Mouse (Mus musculus) lung, embryonic 14.5 days (tissue): Measurements from ENCODE around the gene 5730455P16Rik. TPM values are rescaled to one million over a fixed set of nuclear protein-coding genes. Genes with fewer than 3 reads are reported as not detected.

Experiments used
- ATAC-seq: fragments of 200-750 bp; cut with Nextera tagmentation; 2 replicates; pipeline ENCODE4 v1.8.0; 2017; ENCODE audit warnings: mild to moderate bottlenecking, moderate TSS enrichment, moderate library complexity; ENCODE audit not compliant: insufficient read depth
- DNase-seq: peaks from one replicate; pipeline ENCODE4 v3.0.0-alpha.2; 2015
- H3K27ac ChIP-seq: fragments of 300-500 bp; sonication (generic); 2 replicates; pipeline ENCODE4 v1.5.1; 2014; ENCODE audit warnings: low read depth, mild to moderate bottlenecking, moderate library complexity
- H3K27me3 ChIP-seq: fragments of 300-500 bp; sonication (generic); 2 replicates; pipeline ENCODE4 v1.6.1; 2014; ENCODE audit warnings: low read length, control low read depth; ENCODE audit not compliant: insufficient read depth
- H3K36me3 ChIP-seq: fragments of 300-500 bp; sonication (generic); 2 replicates; pipeline ENCODE4 v1.6.1; 2014; ENCODE audit warnings: control low read depth; ENCODE audit not compliant: insufficient read depth
- H3K4me1 ChIP-seq: fragments of 300-500 bp; sonication (generic); 2 replicates; pipeline ENCODE4 v1.6.1; 2014; ENCODE audit warnings: antibody characterized with exemption, control low read depth; ENCODE audit not compliant: insufficient read depth
- H3K4me2 ChIP-seq: fragments of 300-500 bp; sonication (generic); 2 replicates; pipeline ENCODE4 v1.6.1; 2014; ENCODE audit warnings: mild to moderate bottlenecking
- H3K4me3 ChIP-seq: fragments of 300-500 bp; sonication (generic); 2 replicates; pipeline ENCODE4 v1.5.1; 2014; ENCODE audit warnings: low read depth, low read length
- H3K9ac ChIP-seq: fragments of 300-500 bp; sonication (generic); 2 replicates; pipeline ENCODE4 v1.6.1; 2014
- H3K9me3 ChIP-seq: fragments of 300-500 bp; sonication (generic); 2 replicates; pipeline ENCODE4 v1.6.1; 2016; ENCODE audit warnings: low read depth, low read length, control low read depth
- CTCF ChIP-seq: IDR thresholded peaks from 2 replicates; pipeline ENCODE4 v1.5.1; 2016; ENCODE audit warnings: antibody characterized with exemption, low read depth
- WGBS: fragments of 180-500 bp; shearing (Covaris S2); extraction: QIAGEN DNeasy Blood & Tissue Kit; methylation state at CpG from one replicate; pipeline ENCODE4 v1.1.7; 2014; 5-methylcytosine and 5-hydroxymethylcytosine counted together
- polyA plus RNA-seq: library from polyadenylated mRNA; unstranded; fragments of >200 nt; fragmentation: Nextera tagmentation; extraction: Ambion mirVana; gene quantifications from 2 replicates; pipeline ENCODE4 v1.2.1, GENCODE M21; 2014

Gene 5730455P16Rik
- polyA plus RNA-seq, 1 experiment from 2014 or later, result 21.8 TPM

GRCm38 (mm10) chr11:80376651-80377050 lies 1.2 kb downstream of the 5730455P16Rik start:
- Histone ChIP-seq H3K4me2 (peak overlapping the region; percentile 69), H3K4me3 (peak overlapping the region; percentile 85; the same call in 1 of the 2 replicates)
- 54% methylated on average over 4 of the region's 4 CpGs for WGBS

GRCm38 (mm10) chr11:80368949-80369348 lies 8.9 kb downstream of the 5730455P16Rik start:
- ATAC-seq (no peak), DNase-seq (no peak)
- H3K27me3 ChIP-seq, result no peaks in the 10 kb centered on the region
- H3K27ac ChIP-seq, result no peak overlapping the region
- peaks cover 63% of the 10 kb centered on the region for H3K36me3 ChIP-seq
- H3K4me1 ChIP-seq, result no peaks in the 10 kb centered on the region
- no peak for TF ChIP-seq CTCF
- no peak overlapping the region for H3K9ac ChIP-seq
- 85% methylated on average over 1 of the region's 1 CpGs for WGBS
- no peak overlapping the region for H3K4me3 ChIP-seq
- no peaks in the 10 kb centered on the region for H3K9me3 ChIP-seq
- no peak overlapping the region for H3K4me2 ChIP-seq

More at GRCm38 (mm10) chr11:80376651-80377050, 1.2 kb downstream of the 5730455P16Rik start:
- DNase-seq, result no peak
- no peaks in the 10 kb centered on the region for H3K9me3 ChIP-seq
- no peak for ATAC-seq
- H3K27ac ChIP-seq, result no peak overlapping the region
- H3K9ac ChIP-seq, result no peak overlapping the region
- H3K36me3 ChIP-seq, result peaks cover 23% of the 10 kb centered on the region; the same call in 1 of the 2 replicates
- no peaks in the 10 kb centered on the region for H3K4me1 ChIP-seq
- no peak; the same call in 1 of the 2 replicates for TF ChIP-seq CTCF
- no peaks in the 10 kb centered on the region for H3K27me3 ChIP-seq

- Histone ChIP-seq H3K4me2 (no peak overlapping the region), H3K27me3 (no peaks in the 10 kb centered on the region), H3K4me1 (no peaks in the 10 kb centered on the region), H3K4me3 (no peak overlapping the region), H3K36me3 (no peaks in the 10 kb centered on the region), H3K9me3 (no peaks in the 10 kb centered on the region), H3K27ac (no peak overlapping the region), H3K9ac (no peak overlapping the region)
- no peak for ATAC-seq
- 39% methylated on average over 4 of the region's 4 CpGs for WGBS
- peak; percentile 33 for DNase-seq
- no peak for TF ChIP-seq CTCF
These were observed 23.0 kb downstream of the 5730455P16Rik start for GRCm38 (mm10) chr11:80354832-80355231.

GRCm38 (mm10) chr11:80351832-80352430 lies 25.9 kb downstream of the 5730455P16Rik start:
- no peaks in the 10 kb centered on the region for H3K27me3 ChIP-seq
- H3K4me1 ChIP-seq, result no peaks in the 10 kb centered on the region
- WGBS, result 66% methylated on average over 5 of the region's 5 CpGs
- no peak overlapping the region for H3K4me3 ChIP-seq
- no peak overlapping the region for H3K9ac ChIP-seq
- peak; percentile 91 for DNase-seq
- TF ChIP-seq CTCF, result peak; percentile 96
- no peaks in the 10 kb centered on the region for H3K9me3 ChIP-seq
- no peak for ATAC-seq
- no peak overlapping the region for H3K27ac ChIP-seq
- no peaks in the 10 kb centered on the region for H3K36me3 ChIP-seq
- no peak overlapping the region for H3K4me2 ChIP-seq

- Histone ChIP-seq H3K4me1 (no peaks in the 10 kb centered on the region), H3K9ac (no peak overlapping the region), H3K27me3 (no peaks in the 10 kb centered on the region), H3K4me2 (no peak overlapping the region), H3K27ac (no peak overlapping the region), H3K9me3 (no peaks in the 10 kb centered on the region), H3K36me3 (no peaks in the 10 kb centered on the region), H3K4me3 (no peak overlapping the region)
- no peak for DNase-seq
- 10% methylated on average over 2 of the region's 2 CpGs for WGBS
- ATAC-seq, result no peak
- TF ChIP-seq CTCF, result no peak
These were observed 35.4 kb downstream of the 5730455P16Rik start for GRCm38 (mm10) chr11:80342482-80342881.

GRCm38 (mm10) chr11:80336351-80336730 lies 41.5 kb downstream of the 5730455P16Rik start:
- H3K4me1 ChIP-seq, result no peaks in the 10 kb centered on the region
- H3K4me3 ChIP-seq, result no peak overlapping the region
- no peak for DNase-seq
- H3K9me3 ChIP-seq, result no peaks in the 10 kb centered on the region
- H3K27me3 ChIP-seq, result no peaks in the 10 kb centered on the region
- TF ChIP-seq CTCF, result no peak
- no peak overlapping the region for H3K4me2 ChIP-seq
- no peak overlapping the region for H3K9ac ChIP-seq
- ATAC-seq, result no peak
- H3K27ac ChIP-seq, result no peak overlapping the region
- no peaks in the 10 kb centered on the region for H3K36me3 ChIP-seq
- WGBS, result 16% methylated on average over 6 of the region's 6 CpGs

- DNase-seq (no peak), ATAC-seq (no peak)
- 4% methylated on average over 7 of the region's 7 CpGs for WGBS
- Histone ChIP-seq H3K36me3 (no peaks in the 10 kb centered on the region), H3K27ac (no peak overlapping the region), H3K27me3 (no peaks in the 10 kb centered on the region), H3K4me2 (no peak overlapping the region), H3K4me1 (no peaks in the 10 kb centered on the region), H3K9me3 (no peaks in the 10 kb centered on the region), H3K4me3 (no peak overlapping the region), H3K9ac (no peak overlapping the region)
- TF ChIP-seq CTCF, result no peak
These were observed 42.1 kb downstream of the 5730455P16Rik start for GRCm38 (mm10) chr11:80335609-80336350.
